Mouse (Mus musculus) G1E (cell line): ENCODE data around the gene Pced1a.

Source experiments
- CTCF ChIP-seq: IDR thresholded peaks from 2 replicates; pipeline ENCODE4 v1.5.1; 2012; ENCODE audit warnings: low read depth, low read length, inconsistent platforms, mixed read lengths
- GATA1 ChIP-seq: IDR thresholded peaks from 2 replicates; pipeline ENCODE4 v1.6.1; 2012; ENCODE audit warnings: borderline replicate concordance, low read length, inconsistent platforms, mixed read lengths

- no peak for TF ChIP-seq CTCF
- TF ChIP-seq GATA1, result no peak
Observed at GRCm38 (mm10) chr2:130400046-130400445, 24.5 kb downstream of the Pced1a start.
